Mouse (Mus musculus) MN1 (cell line): Measurements from ENCODE around the gene Iqcd.

ENCODE experiments used
- DNase-seq: peaks from one replicate; pipeline ENCODE4 v3.0.0-alpha.2; 2016; ENCODE audit warnings: low spot score

Iqcd gene

DNA sequence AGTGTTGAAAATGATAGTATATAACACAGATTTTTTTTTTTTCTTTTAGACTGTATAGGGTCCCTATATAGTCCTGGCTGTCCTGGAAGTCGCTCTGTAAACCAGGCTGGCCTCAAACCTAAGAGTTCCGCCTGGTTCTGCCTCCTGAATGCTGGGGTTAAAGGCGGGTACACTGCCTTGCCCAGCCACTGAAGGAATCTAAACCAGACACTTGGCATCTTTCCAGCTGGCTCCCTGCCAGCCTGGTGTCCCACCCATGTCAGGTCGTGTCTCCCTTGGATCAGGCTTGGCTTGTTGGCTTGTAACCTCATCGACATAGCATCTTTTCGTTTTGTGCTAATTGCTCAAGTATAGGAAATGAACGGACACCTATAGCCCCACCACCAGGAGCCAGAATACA is 39.8 kb downstream of the Iqcd start:
- peak; percentile 77 for DNase-seq

DNA sequence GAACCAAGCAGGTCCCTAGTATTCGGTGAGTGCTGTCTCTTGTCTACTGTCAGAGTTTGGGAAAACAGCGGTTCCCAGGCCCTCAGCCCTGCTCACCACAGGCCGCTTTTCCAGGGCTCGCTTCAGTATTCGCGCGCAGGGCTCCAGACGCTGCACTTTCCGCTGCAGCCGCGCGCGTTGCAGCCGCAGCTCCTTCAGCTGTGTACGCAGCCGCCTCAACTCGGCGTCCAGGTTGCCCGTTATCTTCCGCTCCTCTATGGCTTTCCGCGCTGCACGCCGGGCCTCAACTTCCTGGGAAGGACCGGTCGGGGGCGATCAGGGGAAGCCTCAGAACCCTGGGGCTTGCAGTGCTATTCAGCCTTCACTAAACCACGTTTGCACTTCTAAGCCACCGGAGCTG is 42.3 kb downstream of the Iqcd start:
- no peak for DNase-seq

DNA sequence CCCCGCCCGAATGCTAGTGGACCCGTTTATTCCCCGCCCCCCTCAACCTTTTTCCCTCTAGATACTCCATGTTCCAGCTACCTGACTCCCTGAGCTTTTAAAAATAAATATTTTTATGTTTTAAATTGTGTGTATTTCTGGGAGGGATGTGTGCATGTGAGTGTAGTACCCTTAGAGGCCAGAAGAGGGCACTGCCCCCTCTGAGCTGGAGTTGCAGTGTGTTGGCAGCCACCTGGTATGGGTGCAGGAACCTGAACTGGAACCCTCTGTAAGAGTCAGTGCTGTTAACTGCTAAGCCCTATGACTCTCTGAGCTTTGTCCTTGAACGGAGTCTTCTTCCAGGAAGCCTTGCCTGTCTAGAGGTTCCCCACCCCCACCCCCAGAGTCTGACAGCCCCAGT is 43.1 kb downstream of the Iqcd start:
- no peak for DNase-seq

DNA sequence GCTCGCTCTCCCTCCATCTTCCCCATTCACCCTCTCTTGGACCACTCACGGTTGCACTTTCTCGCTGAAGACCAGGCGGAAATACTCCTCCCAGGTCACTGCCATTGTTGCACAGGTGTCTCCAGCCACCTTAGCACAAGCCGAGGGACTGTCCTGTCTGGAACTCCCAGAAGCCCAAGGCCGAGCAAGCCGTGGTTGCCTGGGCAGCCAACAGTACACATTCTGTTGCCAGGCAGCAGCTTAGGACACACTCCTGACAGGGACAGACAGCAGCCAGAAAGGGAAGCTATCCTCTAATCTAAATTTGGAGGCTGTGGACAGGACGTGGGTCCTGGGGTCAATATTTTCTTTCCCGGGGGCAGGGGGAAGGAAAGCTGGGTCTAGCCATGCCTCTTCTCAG is 45.3 kb downstream of the Iqcd start, which contains the start of gene Cfap73:
Cfap73 (minus strand) TSS at position 105 of the 400 bp plus-strand sequence.
- DNase-seq = no peak

DNA sequence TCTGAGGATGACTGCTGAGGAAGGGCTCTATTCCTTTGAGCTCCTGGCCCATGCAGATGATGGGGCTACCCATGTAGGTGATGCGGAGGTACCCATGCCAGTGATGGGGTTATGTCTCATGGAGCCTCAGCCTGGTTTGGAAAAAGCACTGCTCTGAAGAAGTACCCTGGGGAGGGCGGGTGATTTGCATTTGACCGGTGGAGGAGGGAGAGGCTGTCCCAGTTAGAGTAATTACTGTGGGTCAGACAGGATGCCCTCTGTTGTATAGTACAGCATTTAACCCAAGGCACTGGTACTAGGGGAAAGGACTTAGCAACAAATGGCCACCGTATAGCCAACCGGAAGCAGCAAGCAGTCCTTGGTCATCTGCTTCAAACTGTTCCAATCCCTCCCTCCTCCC is 46.0 kb downstream of the Iqcd start:
- DNase-seq = no peak

DNA sequence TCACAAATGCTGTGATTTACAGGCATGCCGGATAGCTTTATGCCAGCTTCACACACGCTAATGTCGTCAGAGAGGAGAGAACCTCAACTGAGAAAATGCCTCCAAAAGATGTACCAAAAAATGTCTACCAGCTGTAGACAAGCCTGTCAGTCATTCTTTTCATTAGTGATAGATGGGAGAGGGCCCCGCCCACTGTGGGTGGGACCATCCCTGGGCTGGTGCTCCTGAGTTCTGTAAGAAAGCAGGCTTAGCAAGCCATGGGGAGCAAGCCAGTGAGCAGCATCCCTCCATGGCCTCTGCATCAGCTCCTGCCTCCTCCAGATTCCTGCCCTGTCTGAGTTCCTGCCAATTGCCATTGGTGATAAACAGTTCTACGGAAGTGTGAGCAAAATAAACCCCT is 46.8 kb downstream of the Iqcd start:
- DNase-seq = no peak

DNA sequence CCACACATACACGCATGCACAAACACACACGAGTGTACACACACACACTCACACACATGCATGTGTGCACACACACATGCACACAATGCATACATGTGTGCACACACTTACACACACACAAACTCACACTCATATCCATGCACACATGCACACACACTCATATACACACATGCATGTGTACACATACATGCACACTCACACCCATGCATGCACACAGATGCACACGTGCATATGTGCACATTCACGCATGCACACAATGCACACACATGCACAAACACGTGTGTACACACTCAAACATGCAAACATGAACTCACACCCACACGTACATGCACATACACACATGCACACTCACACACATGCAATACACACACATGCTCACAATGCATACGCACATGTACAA is 51.3 kb downstream of the Iqcd start:
- no peak for DNase-seq

DNA sequence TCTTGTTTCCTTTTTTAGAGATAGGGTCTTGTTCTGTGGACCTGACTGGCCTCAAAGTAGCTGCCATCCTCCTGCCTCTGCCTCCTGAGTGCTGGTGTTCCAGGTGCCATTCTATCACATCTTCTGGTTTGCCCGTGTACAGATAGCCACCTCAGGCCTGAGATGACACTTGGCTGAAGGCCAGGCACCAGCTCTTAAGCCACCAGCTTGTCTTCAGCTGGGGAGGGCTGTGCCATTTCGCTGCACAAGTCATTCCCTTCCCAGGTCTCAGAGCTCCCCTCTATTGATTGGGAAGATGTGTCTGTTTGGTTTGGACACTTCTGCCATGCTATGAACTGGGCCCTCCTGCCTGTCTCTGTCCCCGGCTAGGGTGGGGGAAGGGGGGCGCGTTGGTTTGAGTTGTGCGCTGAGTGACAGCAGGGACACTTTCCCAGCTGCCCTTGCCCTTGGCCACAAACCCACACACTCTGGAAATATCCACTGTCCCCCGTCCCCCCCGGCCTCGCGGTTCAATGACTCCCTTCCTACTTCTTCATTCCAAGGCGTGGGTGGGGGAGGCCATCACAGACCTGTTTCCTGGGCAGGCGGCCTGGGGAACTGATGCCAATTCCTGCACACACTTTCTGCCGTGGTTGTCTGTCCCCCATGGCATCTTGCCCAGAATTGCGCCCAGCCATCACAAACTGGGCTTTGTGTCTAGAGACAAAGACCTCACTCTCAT is 54.7 kb downstream of the Iqcd start:
- peak; percentile 55 for DNase-seq

DNA sequence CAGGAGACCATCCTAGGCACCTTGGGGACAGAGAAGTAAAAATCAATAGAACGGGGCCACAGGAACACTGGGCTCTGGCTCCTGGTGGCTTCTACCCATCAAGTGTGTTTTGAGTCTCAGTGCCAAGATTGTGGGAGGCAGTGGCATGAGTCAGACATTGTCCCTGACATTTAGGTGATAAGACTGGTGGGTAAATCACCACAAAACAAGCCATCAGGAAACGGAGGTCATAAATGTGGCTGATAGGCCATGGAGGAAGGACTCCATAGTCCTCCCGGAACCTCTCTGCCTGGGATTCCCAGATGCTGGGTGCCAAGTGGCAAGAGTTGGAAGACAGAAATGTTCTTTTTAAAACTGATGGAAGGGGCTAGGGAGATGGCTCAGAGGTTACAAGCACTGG is 55.4 kb downstream of the Iqcd start:
- DNase-seq = no peak

DNA sequence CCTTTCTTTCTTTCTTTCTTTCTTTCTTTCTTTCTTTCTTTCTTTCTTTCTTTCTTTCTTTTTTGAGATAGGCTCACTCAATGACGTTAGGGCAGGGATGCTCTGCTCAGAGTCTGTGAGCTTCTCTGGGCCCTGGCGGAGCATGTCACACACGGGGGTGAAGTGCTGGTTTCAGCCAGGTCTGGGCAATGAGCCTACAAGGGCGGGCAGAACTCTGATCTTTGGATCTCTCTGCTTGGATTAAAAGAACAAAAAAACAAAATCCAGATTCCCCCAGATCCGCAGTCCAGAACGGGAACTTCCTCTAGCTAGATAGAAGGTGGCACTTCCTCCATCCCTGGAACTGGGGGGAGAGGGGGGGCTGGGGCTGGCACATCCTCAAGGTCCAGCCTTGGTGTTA is 57.0 kb downstream of the Iqcd start:
- DNase-seq = peak; percentile 27

DNA sequence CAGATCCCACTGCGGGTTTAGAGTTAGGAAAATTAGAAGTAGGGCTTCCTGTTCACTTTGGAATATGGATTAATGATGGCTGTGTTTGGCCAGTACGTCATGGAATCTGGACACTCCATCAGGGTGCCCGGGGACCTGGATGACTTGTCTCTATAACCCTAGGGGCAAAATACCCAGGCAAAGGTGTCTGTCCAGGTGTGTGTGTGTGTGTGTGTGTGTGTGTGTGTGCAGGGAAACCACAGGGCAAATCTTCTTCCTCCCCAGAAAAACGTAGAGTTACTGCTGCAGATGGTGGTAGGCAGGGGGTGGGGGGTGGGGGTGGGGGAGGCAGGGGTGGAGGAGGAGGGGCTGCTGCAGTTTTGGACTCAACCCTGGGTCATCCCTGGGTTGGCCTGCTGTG is 58.5 kb downstream of the Iqcd start:
- DNase-seq = no peak

DNA sequence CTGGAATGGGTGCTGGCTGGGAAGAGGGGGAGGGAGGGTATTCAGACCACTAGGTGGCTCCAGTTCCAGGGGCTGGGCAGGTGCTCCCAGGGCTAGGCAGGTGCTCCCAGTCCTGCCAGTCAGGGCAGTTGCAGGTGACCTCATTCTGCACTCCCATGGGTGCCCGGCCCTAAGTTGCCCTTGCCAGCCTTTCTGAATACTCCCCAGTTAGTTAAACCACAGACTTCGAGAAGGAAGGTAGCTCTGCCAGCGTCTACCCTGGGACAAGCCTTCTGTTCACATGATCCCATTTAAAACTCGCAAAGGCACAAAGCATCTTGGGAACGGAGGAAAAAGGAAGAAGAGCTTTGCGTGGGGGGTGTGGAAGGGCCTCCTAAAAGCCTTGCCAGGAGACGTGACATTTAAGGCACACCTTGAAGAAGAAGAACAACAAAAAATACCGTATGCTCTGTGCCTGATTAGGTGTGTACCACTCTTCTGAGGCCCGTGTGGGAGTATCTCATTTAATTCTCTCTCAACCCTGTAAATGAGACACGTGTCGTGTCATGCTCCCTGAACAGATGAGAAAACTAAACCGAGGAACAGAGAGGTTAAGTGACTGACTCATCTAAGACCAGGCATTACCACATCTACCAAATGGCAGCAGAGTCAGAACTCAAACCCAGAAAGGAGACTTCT is 59.1 kb downstream of the Iqcd start:
- DNase-seq = no peak

DNA sequence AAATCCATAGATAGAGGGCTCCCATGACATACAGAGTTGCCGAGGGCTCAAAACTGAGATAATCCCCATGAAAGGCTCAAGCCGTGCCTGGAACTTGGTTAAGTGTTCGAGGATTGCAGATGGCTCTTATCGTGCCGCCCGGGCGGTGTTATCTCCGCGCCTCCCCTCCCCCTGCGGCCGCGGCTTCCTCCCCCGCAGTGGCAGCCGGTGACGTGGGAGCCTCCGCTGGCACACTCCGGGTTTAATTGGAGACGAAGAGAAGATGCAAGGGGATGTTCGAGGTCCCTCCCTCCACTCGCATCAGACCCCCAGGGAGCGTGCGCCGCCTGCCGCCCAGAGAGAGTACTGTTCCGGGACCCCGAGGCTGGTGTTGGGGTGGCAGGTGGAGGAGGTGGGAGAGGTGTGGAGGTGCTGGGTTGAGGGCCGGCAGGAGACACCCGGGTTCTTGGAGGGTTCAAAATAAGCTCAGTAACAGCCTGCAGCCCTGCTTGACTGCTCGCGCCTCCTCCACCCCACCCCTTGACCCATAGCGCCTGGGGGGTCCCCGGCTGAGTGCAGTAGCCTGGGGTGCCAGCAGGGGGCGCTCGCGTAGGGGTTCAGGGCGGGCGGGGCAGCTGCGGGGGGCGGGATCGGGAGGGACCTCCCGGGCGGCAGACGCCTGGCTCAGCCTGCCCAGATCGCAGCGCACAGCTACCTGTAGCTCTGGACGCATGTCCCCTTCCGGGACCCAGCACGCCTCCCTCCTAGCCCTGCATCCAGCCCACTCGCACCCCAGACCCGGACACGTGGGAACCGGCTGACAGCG is 60.0 kb downstream of the Iqcd start, which contains the start of gene Rasal1:
Rasal1 (plus strand) TSS at position 244 of the 805 bp plus-strand sequence.
- DNase-seq = peak; percentile 49

DNA sequence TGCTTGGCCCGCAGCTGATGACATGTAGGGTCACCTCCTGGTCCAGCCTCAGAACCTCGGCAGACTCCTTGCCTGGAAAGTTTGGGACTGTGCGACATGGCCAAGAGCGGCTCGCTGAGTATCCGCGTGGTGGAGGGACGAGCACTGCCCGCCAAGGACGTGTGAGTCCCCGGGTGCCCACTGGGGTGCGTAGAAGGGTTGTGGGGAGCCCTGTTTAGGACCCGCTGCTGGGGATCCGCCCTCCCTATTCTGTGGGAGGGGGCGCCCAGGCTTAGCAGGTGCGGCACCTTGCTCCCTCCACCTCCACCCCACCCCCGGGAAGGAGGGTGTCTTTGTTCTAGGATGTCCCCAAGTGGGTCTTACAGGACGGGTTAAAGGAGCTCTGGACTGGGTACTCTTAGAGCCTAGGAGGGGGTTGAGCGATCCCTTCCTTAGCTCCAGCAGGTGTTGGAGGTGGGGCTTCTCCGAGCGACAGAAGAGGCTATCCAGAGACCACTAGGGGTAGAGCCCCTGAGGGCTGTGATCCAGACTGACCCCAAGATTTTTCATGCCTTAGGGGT is 60.6 kb downstream of the Iqcd start:
- no peak for DNase-seq

DNA sequence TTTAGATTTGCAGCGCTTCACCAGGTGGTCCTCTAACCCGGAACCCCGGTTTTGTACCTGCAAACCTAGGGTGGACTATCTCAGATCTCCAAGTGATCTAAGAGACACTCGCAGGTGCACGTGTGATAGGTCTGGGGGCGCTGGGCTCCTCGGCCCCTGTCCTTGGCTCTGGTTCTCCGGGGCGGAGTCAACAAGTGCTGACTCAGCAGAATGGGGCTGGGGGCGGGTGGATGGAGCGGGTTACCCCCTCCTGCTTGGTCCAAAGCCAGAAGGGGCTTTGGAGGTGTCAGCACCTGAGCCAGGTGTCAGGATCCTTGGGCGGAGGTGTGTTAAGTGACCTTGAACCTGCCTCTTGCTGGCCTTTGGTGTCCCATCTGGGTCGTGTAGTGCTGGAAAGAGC is 61.1 kb downstream of the Iqcd start:
- DNase-seq = no peak

DNA sequence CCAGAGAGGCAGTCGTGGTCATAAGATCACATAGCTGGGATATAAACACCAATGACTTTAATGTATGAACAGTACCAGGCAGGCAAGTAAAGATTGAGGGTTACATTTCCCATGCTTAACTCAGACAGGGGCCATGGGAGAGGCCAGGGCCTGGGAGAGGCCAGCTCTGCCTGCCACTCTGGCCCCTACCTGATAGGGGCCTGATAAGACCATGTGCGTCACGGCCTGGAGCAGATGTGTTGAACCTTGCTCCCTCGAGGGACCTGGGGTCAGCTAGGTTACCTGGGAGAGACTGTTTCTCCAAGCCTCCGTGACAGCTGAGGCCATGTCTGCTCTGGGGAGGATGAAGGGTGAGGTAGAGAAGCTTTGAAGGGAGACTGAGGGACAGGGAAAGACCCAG is 62.4 kb downstream of the Iqcd start:
- DNase-seq = no peak

DNA sequence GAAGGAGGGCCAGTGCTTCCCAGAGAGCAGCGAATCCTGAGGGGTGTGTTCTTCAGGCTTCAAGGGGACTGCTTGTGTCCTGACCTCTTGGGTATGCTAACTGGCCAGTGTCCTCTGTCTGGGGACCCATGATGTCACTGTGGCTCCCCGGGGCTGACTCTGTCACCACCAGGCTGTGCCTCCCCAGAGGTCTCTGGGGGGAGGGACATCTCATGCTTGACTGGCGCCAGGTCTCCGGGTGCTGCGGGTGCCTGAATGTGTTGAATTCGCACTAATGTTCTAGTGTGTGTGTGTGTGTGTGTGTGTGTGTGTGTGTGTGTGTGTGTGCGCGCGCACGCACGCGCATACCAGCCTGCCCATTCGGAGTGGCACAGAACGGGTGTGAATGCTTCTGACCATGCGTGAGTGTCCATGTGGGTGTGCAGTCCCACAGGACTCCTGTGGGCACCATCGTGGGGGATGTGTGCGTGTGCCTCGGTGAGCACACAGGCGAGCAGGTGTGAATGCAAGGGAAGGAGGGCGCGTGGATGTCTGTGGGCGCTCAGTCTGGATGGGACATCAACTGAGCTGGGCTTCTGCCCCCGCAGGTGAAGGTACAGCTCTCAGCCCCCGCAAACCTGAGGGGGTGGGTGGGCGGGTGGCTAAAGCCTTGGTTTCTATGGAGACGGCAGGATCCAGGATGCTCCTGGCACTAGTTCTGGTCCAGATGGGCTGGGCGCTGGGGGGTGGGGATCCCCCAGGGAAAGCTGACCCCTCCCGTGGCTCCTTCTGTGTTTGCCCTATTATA is 64.3 kb downstream of the Iqcd start:
- no peak for DNase-seq

DNA sequence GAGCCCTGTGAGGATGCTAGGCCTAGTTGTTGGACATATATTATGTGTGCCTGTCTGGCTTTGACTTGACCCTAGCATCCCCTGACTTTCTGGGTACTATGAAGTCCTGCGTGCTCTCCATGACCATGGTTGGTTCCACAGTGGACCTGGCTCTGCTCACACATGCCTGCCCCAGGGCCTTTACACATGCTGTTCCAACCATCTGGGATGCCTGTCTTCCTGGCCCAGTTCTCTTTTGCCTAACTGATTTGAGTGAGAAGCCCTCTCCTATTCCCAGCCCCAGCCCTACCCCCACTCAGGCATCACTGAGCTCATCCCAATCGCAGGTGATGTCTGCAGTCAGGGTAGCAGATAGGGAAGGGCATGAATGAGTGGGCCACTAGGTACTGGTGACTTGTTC is 65.1 kb downstream of the Iqcd start:
- DNase-seq = no peak

DNA sequence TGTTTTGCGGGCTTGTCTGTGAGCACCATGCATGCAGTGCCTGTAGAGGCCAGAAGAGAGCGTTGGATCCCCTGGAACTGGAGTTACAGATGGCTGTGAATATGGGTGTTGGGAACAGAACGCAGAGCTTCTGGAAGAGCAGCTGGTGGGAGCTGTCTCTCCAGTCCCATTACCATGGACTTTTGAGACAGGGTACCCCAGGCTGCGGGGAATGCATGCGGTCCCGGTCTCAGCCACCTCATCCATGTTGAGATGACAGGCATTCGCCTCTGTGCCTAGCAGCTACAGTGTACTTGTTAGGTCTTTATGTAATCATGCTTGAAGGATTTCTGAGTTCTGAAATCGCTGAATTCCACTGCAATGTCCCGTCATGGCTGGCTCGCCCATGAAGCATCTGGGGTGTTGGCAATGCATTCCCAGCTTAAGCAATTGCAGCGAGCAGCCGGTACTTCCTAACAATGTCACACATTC is 67.5 kb downstream of the Iqcd start:
- DNase-seq = no peak
